Mouse (Mus musculus) intestine, embryonic 16.5 days (tissue): ENCODE results near the gene Lrrc72. TPM values are rescaled to one million over a fixed set of nuclear protein-coding genes. Genes with fewer than 3 reads are reported as not detected.

Experiments
- ATAC-seq: fragments of 200-750 bp; cut with Nextera tagmentation; 2 replicates; pipeline ENCODE4 v1.8.0; 2017; ENCODE audit warnings: moderate TSS enrichment, moderate library complexity
- H3K27ac ChIP-seq: fragments of 300-500 bp; sonication (generic); 2 replicates; pipeline ENCODE4 v1.5.1; 2014; ENCODE audit warnings: mild to moderate bottlenecking, low read length
- H3K27me3 ChIP-seq: fragments of 300-500 bp; sonication (generic); replicated peaks from 2 replicates; pipeline ENCODE4 v1.6.1; 2014; ENCODE audit warnings: low read length, control low read depth, mixed read lengths; ENCODE audit not compliant: control insufficient read depth, insufficient read depth
- H3K36me3 ChIP-seq: fragments of 300-500 bp; sonication (generic); 2 replicates; pipeline ENCODE4 v1.6.1; 2014; ENCODE audit warnings: low read length, control low read depth; ENCODE audit not compliant: control insufficient read depth, insufficient read depth
- H3K4me1 ChIP-seq: fragments of 300-500 bp; sonication (generic); 2 replicates; pipeline ENCODE4 v1.6.1; 2014; ENCODE audit warnings: low read length, control low read depth, mixed read lengths; ENCODE audit not compliant: control insufficient read depth, insufficient read depth
- H3K4me2 ChIP-seq: fragments of 300-500 bp; sonication (generic); 2 replicates; pipeline ENCODE4 v1.6.1; 2014; ENCODE audit warnings: low read depth, low read length, control low read depth
- H3K4me3 ChIP-seq: fragments of 300-500 bp; sonication (generic); 2 replicates; pipeline ENCODE4 v1.5.1; 2014; ENCODE audit warnings: mild to moderate bottlenecking, low read length
- H3K9ac ChIP-seq: fragments of 300-500 bp; sonication (generic); 2 replicates; pipeline ENCODE4 v1.6.1; 2014; ENCODE audit warnings: low read depth, low read length
- H3K9me3 ChIP-seq: fragments of 300-500 bp; sonication (generic); 2 replicates; pipeline ENCODE4 v1.6.1; 2016; ENCODE audit warnings: low read length, control low read depth; ENCODE audit not compliant: control insufficient read depth
- WGBS: fragments of 180-500 bp; shearing (Covaris S2); extraction: QIAGEN DNeasy Blood & Tissue Kit; methylation state at CpG from one replicate; pipeline ENCODE4 v1.1.7; 2014; 5-methylcytosine and 5-hydroxymethylcytosine counted together
- polyA plus RNA-seq: library from polyadenylated mRNA; unstranded; fragments of >200 nt; fragmentation: Nextera tagmentation; extraction: Ambion mirVana; gene quantifications from 2 replicates; pipeline ENCODE4 v1.2.1, GENCODE M21; 2015

Lrrc72 gene
- polyA plus RNA-seq, 1 experiment from 2014 or later: not detected

DNA sequence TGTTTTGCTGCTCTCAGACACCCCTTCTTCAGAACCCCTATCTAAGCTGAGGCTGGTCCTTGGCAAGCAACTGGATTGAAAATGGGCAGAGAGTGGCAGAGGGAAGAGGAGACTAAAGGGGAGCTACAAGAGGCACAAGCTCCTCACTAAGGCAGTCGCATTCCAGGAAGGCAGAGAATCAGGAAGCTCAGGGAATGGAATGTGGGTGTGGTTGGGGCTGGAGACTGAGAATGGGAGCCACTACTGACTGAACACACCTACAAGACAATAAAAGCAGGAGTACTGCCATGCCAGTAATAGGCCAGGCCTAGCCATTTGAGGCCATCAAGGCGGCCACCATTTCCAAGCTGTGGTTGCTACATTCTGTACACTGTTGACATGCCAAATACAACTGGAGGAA is 21.8 kb downstream of the Lrrc72 start:
- no peak overlapping the region for H3K9ac ChIP-seq
- H3K36me3 ChIP-seq: no peaks in the 10 kb centered on the region
- H3K4me1 ChIP-seq: no peaks in the 10 kb centered on the region
- H3K9me3 ChIP-seq: no peaks in the 10 kb centered on the region; the same call in 1 of the 2 replicates
- WGBS: 81% methylated on average over 2 of the region's 2 CpGs
- no peak overlapping the region for H3K4me3 ChIP-seq
- no peaks in the 10 kb centered on the region for H3K27me3 ChIP-seq
- H3K27ac ChIP-seq: no peak overlapping the region
- H3K4me2 ChIP-seq: no peak overlapping the region
- ATAC-seq: no peak

DNA sequence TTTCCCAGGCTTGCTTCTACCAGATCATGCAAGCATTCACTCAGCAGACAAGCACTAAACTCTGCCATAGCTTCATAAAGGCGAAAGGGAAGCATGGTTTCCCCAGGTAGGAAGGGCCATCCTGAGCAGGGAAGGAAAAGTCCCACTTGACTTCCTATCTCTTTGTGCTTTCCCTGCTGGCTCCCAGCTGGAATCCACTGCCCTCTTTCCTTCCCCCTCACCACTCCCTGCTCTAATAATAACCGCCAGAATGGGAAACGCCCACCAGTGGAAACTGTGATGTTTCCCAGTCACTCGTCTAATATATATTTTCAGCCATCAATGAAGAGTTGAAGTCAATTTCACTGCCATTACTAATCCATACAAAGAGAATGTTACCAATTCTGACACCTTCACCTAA is 28.8 kb downstream of the Lrrc72 start:
- Histone ChIP-seq H3K36me3 (no peaks in the 10 kb centered on the region), H3K27ac (no peak overlapping the region), H3K4me2 (no peak overlapping the region), H3K4me3 (no peak overlapping the region), H3K9ac (no peak overlapping the region), H3K27me3 (no peaks in the 10 kb centered on the region), H3K4me1 (no peaks in the 10 kb centered on the region), H3K9me3 (no peaks in the 10 kb centered on the region)
- ATAC-seq: no peak
- 59% methylated on average over 4 of the region's 4 CpGs for WGBS

DNA sequence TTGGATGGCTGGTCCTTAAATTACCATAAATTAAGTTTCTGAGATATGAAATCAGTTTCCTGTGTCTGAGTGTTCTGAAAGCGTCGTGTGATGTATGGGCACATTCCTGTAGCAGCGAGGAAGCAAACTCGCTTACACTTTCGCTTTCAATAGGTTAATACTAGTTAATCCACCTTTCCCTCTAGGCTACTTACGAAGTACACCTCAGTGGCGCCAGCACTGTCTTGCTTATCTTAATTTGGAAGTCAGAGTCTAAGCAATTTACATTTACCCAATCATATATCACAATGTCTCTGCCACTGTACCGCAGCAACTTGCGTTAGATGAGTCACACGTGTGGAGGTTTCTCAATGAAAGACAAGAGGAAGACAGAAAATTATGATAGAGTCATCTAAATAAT is 36.3 kb downstream of the Lrrc72 start:
- WGBS: 54% methylated on average over 10 of the region's 10 CpGs

DNA sequence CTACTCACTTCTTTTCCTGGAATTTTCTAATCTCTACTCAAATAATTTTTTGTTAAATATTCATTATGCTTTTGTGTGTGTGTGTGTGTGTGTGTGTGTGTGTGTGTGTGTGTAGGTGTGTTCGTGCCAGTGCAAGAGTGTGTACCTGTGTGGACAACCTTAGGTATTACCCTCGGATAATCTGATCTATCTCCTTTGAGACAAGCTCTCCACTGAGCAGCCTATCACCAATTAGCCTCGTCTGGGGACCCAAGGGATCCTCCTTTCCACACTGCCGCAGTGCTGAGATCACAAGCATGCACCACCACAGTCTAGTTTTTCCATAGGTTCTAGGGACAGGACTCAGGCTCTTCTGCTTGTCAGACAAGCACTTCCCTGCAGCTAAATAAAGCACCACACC is 37.0 kb downstream of the Lrrc72 start:
- WGBS: 65% methylated on average over 4 of the region's 4 CpGs
- Histone ChIP-seq H3K36me3 (no peaks in the 10 kb centered on the region), H3K27me3 (no peaks in the 10 kb centered on the region), H3K9ac (no peak overlapping the region), H3K4me2 (no peak overlapping the region), H3K9me3 (no peaks in the 10 kb centered on the region), H3K4me1 (0 out of 2 replicates have a peak, but pooled peaks cover 2% of the 10 kb centered on the region), H3K4me3 (no peak overlapping the region), H3K27ac (no peak overlapping the region)
- no peak; the same call in 1 of the 2 replicates for ATAC-seq

More for the DNA sequence above, 36.3 kb downstream of the Lrrc72 start:
- peak; percentile 33; the same call in 1 of the 2 replicates for ATAC-seq
- H3K36me3 ChIP-seq: no peaks in the 10 kb centered on the region
- H3K27ac ChIP-seq: no peak overlapping the region
- peak overlapping the region; percentile 25 for H3K4me3 ChIP-seq
- H3K9me3 ChIP-seq: no peaks in the 10 kb centered on the region
- no peak overlapping the region for H3K9ac ChIP-seq
- H3K4me2 ChIP-seq: peak overlapping the region; percentile 26
- no peaks in the 10 kb centered on the region for H3K27me3 ChIP-seq
- H3K4me1 ChIP-seq: 0 out of 2 replicates have a peak, but pooled peaks cover 2% of the 10 kb centered on the region

DNA sequence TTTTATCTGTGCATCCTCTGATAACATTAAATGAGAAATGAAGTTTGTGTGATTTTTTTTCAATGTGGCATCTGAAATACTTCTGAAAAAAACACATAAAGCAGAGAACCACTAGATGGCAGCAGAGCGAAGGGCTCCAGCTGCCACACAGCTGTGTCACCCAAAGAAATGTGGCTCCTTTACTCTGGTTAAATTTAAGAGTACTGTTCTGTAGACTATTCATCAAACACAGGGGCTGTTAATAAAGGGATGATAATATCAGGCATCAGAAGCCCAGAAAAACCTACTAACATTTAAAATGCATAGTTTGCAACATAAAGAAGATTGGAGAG is 38.1 kb downstream of the Lrrc72 start:
- Histone ChIP-seq H3K27ac (no peak overlapping the region), H3K9ac (no peak overlapping the region), H3K36me3 (no peaks in the 10 kb centered on the region), H3K4me1 (0 out of 2 replicates have a peak, but pooled peaks cover 2% of the 10 kb centered on the region), H3K27me3 (no peaks in the 10 kb centered on the region), H3K9me3 (no peaks in the 10 kb centered on the region), H3K4me3 (no peak overlapping the region), H3K4me2 (no peak overlapping the region)
- ATAC-seq: no peak; the same call in 1 of the 2 replicates
- WGBS: 0% methylated on average over 1 of the region's 1 CpGs

DNA sequence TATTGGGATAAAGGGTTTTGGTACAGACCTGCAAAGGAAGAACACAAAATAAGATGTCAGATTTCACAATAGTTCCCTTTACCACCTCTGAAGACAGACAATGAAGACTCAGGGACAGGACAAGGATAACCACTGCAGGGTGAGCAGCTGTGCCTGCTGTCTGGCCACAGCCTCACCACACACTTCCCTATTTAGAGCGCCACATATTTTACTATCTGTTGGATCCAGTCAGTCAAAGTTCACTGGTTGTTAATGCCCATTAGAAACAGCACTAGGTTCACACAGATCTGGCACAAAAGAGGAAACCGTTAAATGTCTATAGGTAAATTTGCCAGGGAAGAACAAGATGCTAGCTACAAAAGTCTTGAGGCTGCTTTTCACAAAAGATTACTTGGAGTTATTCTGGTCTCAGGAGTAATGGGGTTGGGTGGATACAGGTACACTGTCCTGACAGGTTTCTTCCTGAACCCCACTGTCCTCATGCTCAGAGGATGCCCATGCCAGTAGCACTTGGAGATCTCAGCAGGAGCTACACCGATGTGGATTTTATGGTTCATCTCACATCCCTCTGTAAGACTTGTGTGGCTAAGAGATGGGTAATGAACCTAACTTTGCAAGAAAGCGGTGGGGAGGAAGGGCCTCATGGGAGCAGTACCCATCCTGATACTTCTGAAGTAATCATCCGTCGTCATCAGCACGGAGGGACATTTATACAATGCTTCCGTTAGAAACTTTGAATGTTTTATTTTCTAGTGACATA is 38.6 kb downstream of the Lrrc72 start:
- H3K4me2 ChIP-seq: no peak overlapping the region
- no peaks in the 10 kb centered on the region for H3K27me3 ChIP-seq
- no peak overlapping the region for H3K27ac ChIP-seq
- 0 out of 2 replicates have a peak, but pooled peaks have one; percentile 38 for ATAC-seq
- 49% methylated on average over 8 of the region's 8 CpGs for WGBS
- no peaks in the 10 kb centered on the region for H3K9me3 ChIP-seq
- H3K36me3 ChIP-seq: no peaks in the 10 kb centered on the region
- 0 out of 2 replicates have a peak, but pooled peaks cover 2% of the 10 kb centered on the region for H3K4me1 ChIP-seq
- no peak overlapping the region for H3K4me3 ChIP-seq
- no peak overlapping the region for H3K9ac ChIP-seq

DNA sequence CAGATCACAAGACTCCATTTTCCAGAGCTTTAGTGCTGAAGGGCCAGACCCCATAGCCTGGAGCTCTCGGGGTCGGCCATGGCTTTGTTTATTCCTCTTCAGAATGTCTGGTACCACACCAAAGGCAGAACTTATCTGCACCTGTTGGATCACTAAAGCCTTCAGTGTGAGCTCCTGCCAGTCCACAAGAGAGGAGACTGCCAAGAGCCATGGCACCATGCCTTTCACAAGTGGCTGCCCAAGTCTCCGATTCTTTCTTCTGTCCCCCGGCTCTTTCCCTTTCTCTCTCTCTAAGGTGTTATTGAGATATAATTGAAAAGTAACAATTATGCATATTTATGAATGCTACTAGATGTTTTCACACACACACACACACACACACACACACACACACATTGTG is 43.1 kb downstream of the Lrrc72 start:
- 71% methylated on average over 4 of the region's 4 CpGs for WGBS
- peaks cover 7% of the 10 kb centered on the region for H3K4me1 ChIP-seq
- no peaks in the 10 kb centered on the region for H3K27me3 ChIP-seq
- H3K4me3 ChIP-seq: no peak overlapping the region
- no peak overlapping the region for H3K27ac ChIP-seq
- no peaks in the 10 kb centered on the region for H3K9me3 ChIP-seq
- ATAC-seq: no peak
- H3K9ac ChIP-seq: no peak overlapping the region
- no peaks in the 10 kb centered on the region for H3K36me3 ChIP-seq
- H3K4me2 ChIP-seq: no peak overlapping the region

DNA sequence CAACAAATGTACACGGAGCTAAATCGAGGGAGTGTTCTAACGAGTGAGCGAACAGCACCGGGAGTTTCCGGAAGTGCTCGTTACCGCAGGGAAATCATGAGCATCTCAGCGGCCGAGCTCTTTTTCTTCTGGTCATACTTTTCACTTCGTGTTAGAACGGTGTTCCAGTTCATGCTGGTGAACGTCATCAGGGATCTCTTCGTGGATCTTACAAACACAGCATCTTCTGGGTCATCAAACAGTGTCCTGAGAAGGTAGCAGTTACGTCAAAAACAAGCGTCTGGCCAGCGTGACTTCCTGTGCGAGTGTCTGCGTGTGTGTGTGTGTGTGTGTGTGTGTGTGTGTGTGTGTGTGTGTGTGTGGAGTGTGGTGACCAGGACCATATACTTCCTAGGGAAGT is 44.7 kb downstream of the Lrrc72 start:
- Histone ChIP-seq H3K4me3 (no peak overlapping the region; the same call in 1 of the 2 replicates), H3K4me2 (no peak overlapping the region), H3K36me3 (no peaks in the 10 kb centered on the region), H3K4me1 (peaks cover 7% of the 10 kb centered on the region), H3K9me3 (no peaks in the 10 kb centered on the region), H3K9ac (no peak overlapping the region), H3K27ac (no peak overlapping the region), H3K27me3 (no peaks in the 10 kb centered on the region)
- WGBS: 58% methylated on average over 19 of the region's 19 CpGs
- ATAC-seq: no peak

DNA sequence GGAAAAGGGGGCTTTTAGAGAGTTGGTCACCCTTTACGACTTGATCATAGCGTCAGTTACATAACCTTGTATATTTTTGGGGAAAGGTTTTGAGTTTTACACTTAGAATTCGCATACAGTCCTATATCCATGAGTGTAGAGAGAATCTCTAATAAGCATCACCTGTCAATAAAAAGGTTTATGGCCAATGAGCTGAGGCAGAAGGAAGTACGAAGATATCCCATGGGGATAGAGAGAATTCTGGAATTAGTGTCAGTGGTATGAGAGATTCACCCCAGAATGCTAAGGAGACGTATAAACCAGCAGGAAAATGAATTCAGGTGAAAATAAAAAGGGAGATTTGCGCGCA is 45.4 kb downstream of the Lrrc72 start:
- WGBS: 55% methylated on average over 7 of the region's 7 CpGs
- no peak overlapping the region for H3K9ac ChIP-seq
- ATAC-seq: no peak
- H3K4me3 ChIP-seq: peak overlapping the region; percentile 25; the same call in 1 of the 2 replicates
- H3K36me3 ChIP-seq: no peaks in the 10 kb centered on the region
- peaks cover 7% of the 10 kb centered on the region for H3K4me1 ChIP-seq
- no peaks in the 10 kb centered on the region for H3K27me3 ChIP-seq
- no peak overlapping the region for H3K27ac ChIP-seq
- no peaks in the 10 kb centered on the region for H3K9me3 ChIP-seq
- H3K4me2 ChIP-seq: peak overlapping the region; percentile 31
